Comparison of ENCODE assay signal across 8 mouse cellular contexts in genomic region chr7:112369046-112369445, GRCm38 (mm10). TPM values are rescaled to one million over a fixed set of nuclear protein-coding genes. Genes with fewer than 3 reads are reported as not detected.
DNase-seq lines count a peak whose midpoint lies in the region; ATAC-seq lines count a peak whose summit lies in the region.

No protein-coding gene starts in this region.

- H3K4me3 ChIP-seq in forebrain, embryonic 16.5 days (replicated peaks; ENCODE audit: low read length), result no peak overlapping the region
- no peak overlapping the region for H3K4me3 ChIP-seq in hindbrain, embryonic 10.5 days

- ATAC-seq in forebrain, embryonic 16.5 days, result peak; percentile 86

- peak; percentile 93 for DNase-seq in NIH3T3 (ENCODE audit: low read depth)
- peak; percentile 80 for DNase-seq in cerebellum, adult 11-12 months
- peak; percentile 83 for DNase-seq in hindbrain, embryonic 10.5 days (ENCODE audit: low spot score)
- peak; percentile 78 to 93 for DNase-seq in layer of hippocampus, postnatal 25 days (ENCODE audit: extremely low spot score in 1 of 2, low spot score in 1 of 2)
- DNase-seq in lung, postnatal 4 days, result peak; percentile 83 to 88
- DNase-seq in right cerebral cortex, postnatal 36 days (ENCODE audit: low spot score in 2 of 2), result peak; percentile 55 to 72
- DNase-seq in urinary bladder, postnatal 36 days (ENCODE audit: low spot score in 2 of 2), result peak; percentile 81 to 88

- no peak overlapping the region for H3K9ac ChIP-seq in forebrain, embryonic 16.5 days (replicated peaks; ENCODE audit: low read depth, low read length)

- 26% methylated on average over 2 of the region's 2 CpGs for WGBS in forebrain, embryonic 16.5 days
- WGBS in hindbrain, embryonic 10.5 days, result 31% methylated on average over 2 of the region's 2 CpGs

- no peak overlapping the region for H3K27ac ChIP-seq in forebrain, embryonic 16.5 days (ENCODE audit: low read length)
- H3K27ac ChIP-seq in hindbrain, embryonic 10.5 days, result no peak overlapping the region

- no peak overlapping the region for H3K4me2 ChIP-seq in forebrain, embryonic 16.5 days (ENCODE audit: low read length)

- 0 out of 2 replicates have a peak, but pooled peaks cover 4% of the 10 kb centered on the region for H3K27me3 ChIP-seq in forebrain, embryonic 16.5 days (replicated peaks; ENCODE audit: control insufficient read depth, insufficient read depth, low read length)
- H3K27me3 ChIP-seq in hindbrain, embryonic 10.5 days (ENCODE audit: insufficient read depth, poor library complexity, severe bottlenecking), result no peaks in the 10 kb centered on the region

- no peaks in the 10 kb centered on the region for H3K36me3 ChIP-seq in forebrain, embryonic 16.5 days (ENCODE audit: control insufficient read depth, insufficient read depth)
- H3K36me3 ChIP-seq in hindbrain, embryonic 10.5 days, result no peaks in the 10 kb centered on the region

- no peaks in the 10 kb centered on the region for H3K9me3 ChIP-seq in forebrain, embryonic 16.5 days (ENCODE audit: control insufficient read depth, low read length)
- H3K9me3 ChIP-seq in hindbrain, embryonic 10.5 days, result no peaks in the 10 kb centered on the region

- no peaks in the 10 kb centered on the region for H3K4me1 ChIP-seq in forebrain, embryonic 16.5 days (replicated peaks; ENCODE audit: control insufficient read depth, insufficient read depth, low read length)
- H3K4me1 ChIP-seq in hindbrain, embryonic 10.5 days (replicated peaks), result no peaks in the 10 kb centered on the region

RNA-seq across cellular contexts. Expression of gene Parva, which starts 58.3 kb away (rescaled TPM):
- 21.1 and 27.1 TPM in 2 replicates for polyA plus RNA-seq in forebrain, embryonic 16.5 days (2015; fragmentation: Nextera tagmentation; extraction: Ambion mirVana)
- polyA plus RNA-seq in hindbrain, embryonic 10.5 days (2016; fragmentation: Nextera tagmentation; extraction: Ambion mirVana), result 46.9 and 54.5 TPM in 2 replicates
- total RNA-seq in layer of hippocampus, postnatal 25 days (2021), result 10 to 100 TPM; 47.7 to 49.8 TPM
